Mouse (Mus musculus) retina, postnatal 7 days (tissue): Measurements from ENCODE around the gene Gm10488.
"Not testable (repeated sequence)": the region's sequence is repeated elsewhere in the genome, so short reads cannot be mapped to it uniquely, and the experiment has no call there.

Experiments
- DNase-seq: peaks from one replicate; pipeline ENCODE4 v3.0.0-alpha.2; 2012; ENCODE audit warnings: low read depth, low spot score

The Gm10488 gene

GRCm38 (mm10) chrX:29976014-29976413 lies at the start of gene Gm10488:
Gm10488 (plus strand) TSS chrX:29976314.
- DNase-seq = not testable (repeated sequence)
